Mouse (Mus musculus): ENCODE measurements around the gene Fgg. TPM values are rescaled to one million over a fixed set of nuclear protein-coding genes. Genes with fewer than 3 reads are reported as not detected.

The Fgg gene
- polyA plus RNA-seq (2015; fragmentation: Nextera tagmentation; extraction: Ambion mirVana) = 0.10 and 1.1 TPM in 2 replicates

GRCm38 (mm10) chr3:83007557-83007956, at the start of gene Fgg:
Gene Fgg, plus strand, starts transcription at chr3:83007724.
- no peak within 1 kb of the TSS for H3K4me2 ChIP-seq (replicated peaks)
- no peaks in the 10 kb centered on the region for H3K36me3 ChIP-seq
- ATAC-seq (ENCODE audit: low FRiP score, low read depth) = no peak
- H3K4me1 ChIP-seq = no peaks in the 10 kb centered on the region
- no peaks in the 10 kb centered on the region for H3K27me3 ChIP-seq
- H3K4me3 ChIP-seq = no peak within 1 kb of the TSS
- WGBS = 30% methylated on average over 7 of the region's 7 CpGs
- no peak within 1 kb of the TSS for H3K27ac ChIP-seq
- no peaks in the 10 kb centered on the region for H3K9me3 ChIP-seq
- no peak within 1 kb of the TSS for H3K9ac ChIP-seq

- no peak overlapping the region for H3K9ac ChIP-seq
- H3K27ac ChIP-seq = no peak overlapping the region
- H3K4me3 ChIP-seq = no peak overlapping the region
- H3K27me3 ChIP-seq = no peaks in the 10 kb centered on the region
- H3K9me3 ChIP-seq = peaks cover 3% of the 10 kb centered on the region; the same call in 1 of the 2 replicates
- WGBS = 76% methylated on average over 3 of the region's 3 CpGs
- H3K4me1 ChIP-seq = no peaks in the 10 kb centered on the region
- no peak overlapping the region for H3K4me2 ChIP-seq (replicated peaks)
- peak; percentile 19; the same call in 1 of the 2 replicates for ATAC-seq (ENCODE audit: low FRiP score, low read depth)
- H3K36me3 ChIP-seq = no peaks in the 10 kb centered on the region
These were observed 36.5 kb upstream of the Fgg start for GRCm38 (mm10) chr3:82971046-82971445.

GRCm38 (mm10) chr3:82980818-82981217, 26.7 kb upstream of the Fgg start:
- Histone ChIP-seq H3K9me3 (no peaks in the 10 kb centered on the region), H3K4me1 (no peaks in the 10 kb centered on the region), H3K27ac (no peak overlapping the region), H3K36me3 (no peaks in the 10 kb centered on the region), H3K4me3 (no peak overlapping the region), H3K9ac (no peak overlapping the region), H3K27me3 (no peaks in the 10 kb centered on the region), H3K4me2 (replicated peaks) (no peak overlapping the region)
- 77% methylated on average over 6 of the region's 6 CpGs for WGBS
- peak; percentile 36; the same call in 1 of the 2 replicates for ATAC-seq (ENCODE audit: low FRiP score, low read depth)

GRCm38 (mm10) chr3:82981861-82982260, 25.7 kb upstream of the Fgg start:
- H3K27ac ChIP-seq = no peak overlapping the region
- H3K4me2 ChIP-seq (replicated peaks) = no peak overlapping the region
- WGBS = 78% methylated on average over 8 of the region's 8 CpGs
- no peaks in the 10 kb centered on the region for H3K27me3 ChIP-seq
- H3K36me3 ChIP-seq = no peaks in the 10 kb centered on the region
- H3K4me3 ChIP-seq = no peak overlapping the region
- H3K4me1 ChIP-seq = no peaks in the 10 kb centered on the region
- H3K9me3 ChIP-seq = no peaks in the 10 kb centered on the region
- no peak for ATAC-seq (ENCODE audit: low FRiP score, low read depth)
- H3K9ac ChIP-seq = no peak overlapping the region

GRCm38 (mm10) chr3:82984840-82985239, 22.7 kb upstream of the Fgg start:
- H3K4me3 ChIP-seq = no peak overlapping the region
- H3K9me3 ChIP-seq = no peaks in the 10 kb centered on the region
- no peak overlapping the region for H3K4me2 ChIP-seq (replicated peaks)
- no peaks in the 10 kb centered on the region for H3K36me3 ChIP-seq
- H3K9ac ChIP-seq = no peak overlapping the region
- WGBS = 84% methylated on average over 2 of the region's 2 CpGs
- no peaks in the 10 kb centered on the region for H3K4me1 ChIP-seq
- no peak for ATAC-seq (ENCODE audit: low FRiP score, low read depth)
- no peaks in the 10 kb centered on the region for H3K27me3 ChIP-seq
- no peak overlapping the region for H3K27ac ChIP-seq

GRCm38 (mm10) chr3:82991963-82992362, 15.6 kb upstream of the Fgg start:
- no peak for ATAC-seq (ENCODE audit: low FRiP score, low read depth)
- WGBS = 75% methylated on average over 12 of the region's 12 CpGs

GRCm38 (mm10) chr3:82992956-82993355, 14.6 kb upstream of the Fgg start:
- Histone ChIP-seq H3K9me3 (no peaks in the 10 kb centered on the region), H3K27ac (no peak overlapping the region), H3K4me2 (replicated peaks) (no peak overlapping the region), H3K4me3 (no peak overlapping the region), H3K4me1 (peaks cover 12% of the 10 kb centered on the region), H3K27me3 (peaks cover 11% of the 10 kb centered on the region), H3K9ac (no peak overlapping the region), H3K36me3 (no peaks in the 10 kb centered on the region)
- WGBS = 91% methylated on average over 6 of the region's 6 CpGs
- no peak for ATAC-seq (ENCODE audit: low FRiP score, low read depth)

More at GRCm38 (mm10) chr3:82991963-82992362, 15.6 kb upstream of the Fgg start:
- H3K9me3 ChIP-seq = no peaks in the 10 kb centered on the region
- no peak overlapping the region for H3K4me3 ChIP-seq
- peaks cover 11% of the 10 kb centered on the region for H3K27me3 ChIP-seq
- H3K9ac ChIP-seq = no peak overlapping the region
- peaks cover 12% of the 10 kb centered on the region for H3K4me1 ChIP-seq
- H3K27ac ChIP-seq = no peak overlapping the region
- no peaks in the 10 kb centered on the region for H3K36me3 ChIP-seq
- no peak overlapping the region for H3K4me2 ChIP-seq (replicated peaks)

- Histone ChIP-seq H3K4me3 (peak overlapping the region; percentile 31), H3K9me3 (no peaks in the 10 kb centered on the region), H3K27me3 (peaks cover 11% of the 10 kb centered on the region), H3K36me3 (no peaks in the 10 kb centered on the region), H3K4me2 (replicated peaks) (peak overlapping the region; percentile 61), H3K9ac (peak overlapping the region; percentile 31; the same call in 1 of the 2 replicates), H3K27ac (no peak overlapping the region), H3K4me1 (peaks cover 20% of the 10 kb centered on the region)
- ATAC-seq (ENCODE audit: low FRiP score, low read depth) = peak; percentile 46; the same call in 1 of the 2 replicates
- WGBS = 1% methylated on average over 24 of the region's 24 CpGs
These were observed 12.2 kb upstream of the Fgg start for GRCm38 (mm10) chr3:82995368-82995767.

GRCm38 (mm10) chr3:82996656-82997055, 10.9 kb upstream of the Fgg start:
- Histone ChIP-seq H3K4me3 (no peak overlapping the region), H3K4me2 (replicated peaks) (no peak overlapping the region), H3K27ac (no peak overlapping the region), H3K36me3 (no peaks in the 10 kb centered on the region), H3K27me3 (peaks cover 11% of the 10 kb centered on the region), H3K9me3 (no peaks in the 10 kb centered on the region), H3K9ac (no peak overlapping the region), H3K4me1 (peaks cover 20% of the 10 kb centered on the region)
- 51% methylated on average over 3 of the region's 3 CpGs for WGBS
- ATAC-seq (ENCODE audit: low FRiP score, low read depth) = no peak

GRCm38 (mm10) chr3:82998772-82999463, 8.6 kb upstream of the Fgg start:
- Histone ChIP-seq H3K36me3 (no peaks in the 10 kb centered on the region), H3K4me3 (no peak overlapping the region), H3K27ac (no peak overlapping the region), H3K4me1 (peaks cover 20% of the 10 kb centered on the region), H3K9me3 (no peaks in the 10 kb centered on the region), H3K4me2 (replicated peaks) (no peak overlapping the region), H3K27me3 (peaks cover 11% of the 10 kb centered on the region), H3K9ac (no peak overlapping the region)
- WGBS = 33% methylated on average over 8 of the region's 8 CpGs
- ATAC-seq (ENCODE audit: low FRiP score, low read depth) = peak; percentile 76

GRCm38 (mm10) chr3:82999995-83000394, 7.5 kb upstream of the Fgg start:
- peaks cover 6% of the 10 kb centered on the region for H3K27me3 ChIP-seq
- no peak overlapping the region for H3K9ac ChIP-seq
- no peaks in the 10 kb centered on the region for H3K36me3 ChIP-seq
- no peak overlapping the region for H3K4me2 ChIP-seq (replicated peaks)
- no peaks in the 10 kb centered on the region for H3K9me3 ChIP-seq
- WGBS = 59% methylated on average over 9 of the region's 9 CpGs
- H3K4me1 ChIP-seq = peaks cover 19% of the 10 kb centered on the region
- no peak overlapping the region for H3K27ac ChIP-seq
- no peak for ATAC-seq (ENCODE audit: low FRiP score, low read depth)
- no peak overlapping the region for H3K4me3 ChIP-seq

- no peak overlapping the region for H3K4me3 ChIP-seq
- H3K27ac ChIP-seq = no peak overlapping the region
- no peaks in the 10 kb centered on the region for H3K9me3 ChIP-seq
- no peaks in the 10 kb centered on the region for H3K36me3 ChIP-seq
- WGBS = 0% methylated on average over 2 of the region's 2 CpGs
- no peak for ATAC-seq (ENCODE audit: low FRiP score, low read depth)
- H3K4me1 ChIP-seq = peaks cover 8% of the 10 kb centered on the region
- no peaks in the 10 kb centered on the region; the same call in 1 of the 2 replicates for H3K27me3 ChIP-seq
- H3K9ac ChIP-seq = no peak overlapping the region
- H3K4me2 ChIP-seq (replicated peaks) = no peak overlapping the region
These were observed 5.3 kb upstream of the Fgg start for GRCm38 (mm10) chr3:83002191-83002590.

- peaks cover 8% of the 10 kb centered on the region for H3K4me1 ChIP-seq
- H3K4me2 ChIP-seq (replicated peaks) = no peak overlapping the region
- H3K9ac ChIP-seq = no peak overlapping the region
- H3K36me3 ChIP-seq = no peaks in the 10 kb centered on the region
- H3K27ac ChIP-seq = no peak overlapping the region
- WGBS = 91% methylated on average over 8 of the region's 8 CpGs
- no peaks in the 10 kb centered on the region for H3K9me3 ChIP-seq
- ATAC-seq (ENCODE audit: low FRiP score, low read depth) = no peak
- no peaks in the 10 kb centered on the region; the same call in 1 of the 2 replicates for H3K27me3 ChIP-seq
- no peak overlapping the region for H3K4me3 ChIP-seq
These were observed 4.5 kb upstream of the Fgg start for GRCm38 (mm10) chr3:83003068-83003467.

Measured in limb, embryonic 13.5 days (tissue).